Mouse (Mus musculus) heart, postnatal 10 days (tissue): ENCODE measurements at regions not wholly inside any gene's neighbourhood (a gene's known extent, or its start where the extent isn't known, plus 50 kb on each side); places are given as distances from the start of the nearest gene placed in this dataset.

Source experiments
- DNase-seq, 2 experiments: peaks; one replicate each; pipeline ENCODE4 v3.0.0; 2021
- intact Hi-C: fragments of 180-260 bp; cut with DNase I; formaldehyde crosslinking; loops from one replicate; pipeline ENCODE4 v1.15.1; 2025

DNA sequence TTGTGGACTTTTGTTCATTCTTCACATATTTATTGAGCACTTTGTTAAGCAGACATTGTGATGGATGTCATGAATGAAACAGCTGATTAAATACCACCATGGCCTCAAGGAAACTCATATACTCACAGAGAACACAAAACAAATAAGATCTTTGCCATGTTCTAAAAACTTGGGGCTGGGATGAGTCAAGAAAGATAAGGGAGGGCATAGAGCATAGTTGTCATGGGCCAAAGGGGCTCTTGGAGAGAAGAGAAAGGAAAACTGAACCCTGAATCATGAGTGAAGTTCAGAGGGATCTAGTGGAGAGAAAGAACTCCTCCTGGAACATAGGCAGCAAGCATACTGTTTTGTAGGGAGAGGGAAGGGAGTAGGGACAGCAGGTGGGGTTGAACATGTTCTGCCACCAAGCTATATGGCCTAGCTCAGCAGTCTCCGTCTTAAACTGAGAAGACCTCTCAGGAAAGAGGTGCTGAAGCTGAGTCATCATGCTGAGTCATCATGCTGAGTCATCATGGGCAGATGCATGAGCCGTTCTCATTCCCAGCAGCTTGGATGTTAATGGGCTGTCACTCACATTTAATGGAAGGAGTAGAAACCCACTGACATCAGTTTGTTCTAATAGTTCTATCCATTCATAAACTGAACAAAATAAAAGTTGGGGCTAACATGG, 69.6 kb downstream of the Cetn3 start:
- no peak for DNase-seq
- intact Hi-C loops = no loop called here

DNA sequence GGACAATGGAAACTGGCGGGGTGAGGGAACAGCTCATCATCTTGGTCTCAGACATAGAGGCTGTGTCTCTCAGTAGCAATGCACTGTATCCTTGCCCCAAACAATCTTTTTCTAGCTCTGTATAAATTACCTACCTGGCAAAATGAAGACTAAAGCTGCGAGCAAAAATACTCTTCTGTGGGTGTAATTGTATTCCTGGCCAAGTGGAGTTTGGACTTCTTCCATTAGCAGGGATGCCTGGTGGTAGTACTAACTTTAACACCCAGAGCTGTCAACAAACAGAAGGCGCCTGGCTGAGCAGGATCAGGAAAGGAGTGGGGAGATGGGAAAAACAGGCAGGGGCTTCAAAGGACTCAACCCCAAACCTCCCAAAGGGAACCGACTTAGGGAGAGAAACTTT, 73.2 kb downstream of the Cetn3 start:
- intact Hi-C loops = no loop called here
- peak; percentile 74 to 75 for DNase-seq

DNA sequence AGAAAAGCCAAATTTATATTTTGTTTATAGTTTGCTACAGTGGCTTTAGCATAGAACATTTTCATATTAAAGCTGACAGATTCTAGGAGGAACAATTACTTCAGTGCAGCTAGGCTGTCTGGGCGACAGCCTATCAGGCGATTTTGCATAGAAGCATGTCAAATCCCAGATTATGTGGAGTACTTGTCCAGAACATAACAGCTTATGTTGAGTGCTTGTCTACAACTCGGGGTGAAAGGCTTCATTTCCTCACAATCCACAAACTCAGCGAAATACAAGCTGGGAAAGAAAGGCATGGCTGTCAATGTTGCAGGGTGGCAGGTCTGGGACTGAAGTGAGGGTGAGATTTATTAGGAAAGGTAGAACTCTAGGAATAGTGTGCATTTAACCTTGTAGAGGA, 77.8 kb downstream of the Cetn3 start:
- intact Hi-C loops = no loop called here
- DNase-seq = peak in 1 of 2 experiments; percentile 17

DNA sequence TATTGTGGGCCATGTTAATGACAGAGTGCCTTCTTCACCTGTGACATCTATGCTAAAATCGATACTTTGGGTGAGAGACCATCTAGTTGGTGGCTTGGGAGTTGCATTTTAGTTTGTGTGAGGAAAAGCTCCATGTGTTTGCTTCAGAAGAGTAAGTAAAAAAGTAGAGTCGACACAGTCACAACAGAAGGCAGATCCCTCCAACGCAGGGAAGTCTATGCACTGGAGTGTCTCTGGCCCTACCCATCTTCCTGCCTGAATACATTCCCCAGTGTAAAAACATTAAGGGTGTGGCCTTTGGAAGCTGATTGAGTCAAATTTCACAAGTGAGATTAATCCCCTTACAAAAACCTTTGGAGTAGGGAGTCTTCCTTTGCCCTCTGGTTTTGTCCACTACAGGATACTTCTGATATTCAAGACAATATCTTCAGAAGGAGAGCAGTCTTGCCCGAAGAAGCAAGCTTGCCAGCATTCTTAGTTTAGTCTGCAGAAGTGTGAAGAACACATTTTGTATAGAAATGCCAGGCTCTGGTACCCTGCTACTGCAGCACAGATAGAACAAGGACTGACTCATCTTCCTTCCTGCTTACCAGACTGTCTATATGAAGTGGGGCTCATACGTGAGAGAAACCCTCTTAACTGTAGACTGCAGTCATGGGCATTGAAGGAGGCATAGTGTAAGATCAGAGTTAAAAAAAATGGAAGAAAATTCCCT, 79.2 kb downstream of the Cetn3 start:
- DNase-seq = no peak
- intact Hi-C loops = no loop called here

DNA sequence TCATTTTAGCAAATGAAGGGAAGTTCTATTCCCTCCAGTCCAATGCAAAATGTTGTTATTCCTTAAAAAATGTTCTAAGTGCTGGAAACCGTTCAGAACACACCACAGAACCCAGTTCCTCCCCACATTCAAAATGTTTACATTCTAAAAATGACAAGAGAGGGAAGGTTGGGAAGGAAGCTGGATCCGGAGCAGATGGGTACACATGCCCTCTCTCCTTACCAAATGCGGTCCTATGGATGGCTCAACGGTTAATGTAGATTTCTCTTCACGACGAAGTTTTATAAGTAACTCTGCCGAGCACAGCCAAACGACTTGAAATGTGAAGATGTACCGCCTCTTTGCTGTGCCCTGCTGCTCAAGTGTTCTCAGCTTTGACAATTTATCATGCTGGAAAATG, 88.3 kb downstream of the Cetn3 start:
- DNase-seq = no peak
- intact Hi-C loops = no loop called here

DNA sequence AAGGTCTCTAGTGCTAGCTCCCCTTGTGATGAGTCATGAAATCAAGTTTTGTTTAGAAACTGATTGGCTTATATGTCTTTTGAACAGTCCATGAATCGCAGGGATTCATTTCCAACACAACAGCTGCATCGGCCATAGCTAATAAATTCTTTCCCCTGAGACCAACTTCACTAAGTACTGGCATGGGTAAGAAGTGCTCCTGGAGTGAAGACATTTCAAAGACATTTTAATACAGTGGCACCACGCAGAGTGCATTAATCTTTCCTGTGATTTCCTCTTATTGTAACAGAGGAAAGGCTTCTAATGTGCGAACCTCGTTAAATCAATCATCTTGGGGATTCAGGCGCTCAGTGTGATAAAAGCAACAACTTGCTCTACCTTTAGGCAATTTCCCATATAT, 103.0 kb downstream of the Cetn3 start:
- intact Hi-C loops = no loop called here

DNA sequence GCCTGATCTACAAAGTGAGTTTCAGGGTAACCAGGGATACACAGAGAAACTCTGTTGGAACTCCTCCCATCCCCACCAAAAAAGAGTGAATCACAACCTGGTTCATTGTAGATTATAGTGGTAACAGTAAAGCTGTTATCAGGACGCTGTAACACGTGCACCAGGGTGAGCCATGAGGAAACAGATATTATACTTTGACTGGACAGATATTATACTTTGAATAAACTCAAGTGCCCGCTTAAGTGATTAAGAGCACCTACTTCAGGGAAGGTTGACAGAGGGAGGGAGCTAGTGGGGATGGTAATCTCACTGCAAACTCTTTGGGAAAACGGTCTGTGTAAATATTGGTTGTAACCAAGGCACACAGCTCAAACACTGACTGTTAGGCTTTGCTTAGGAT, 147.4 kb downstream of the Cetn3 start:
- no peak for DNase-seq
- intact Hi-C loops = loop anchor here (10.0 kb wide), 1 partner anchor 125 kb away; no protein-coding TSS in a partner anchor

More for the DNA sequence above, 103.0 kb downstream of the Cetn3 start:
- no peak for DNase-seq

DNA sequence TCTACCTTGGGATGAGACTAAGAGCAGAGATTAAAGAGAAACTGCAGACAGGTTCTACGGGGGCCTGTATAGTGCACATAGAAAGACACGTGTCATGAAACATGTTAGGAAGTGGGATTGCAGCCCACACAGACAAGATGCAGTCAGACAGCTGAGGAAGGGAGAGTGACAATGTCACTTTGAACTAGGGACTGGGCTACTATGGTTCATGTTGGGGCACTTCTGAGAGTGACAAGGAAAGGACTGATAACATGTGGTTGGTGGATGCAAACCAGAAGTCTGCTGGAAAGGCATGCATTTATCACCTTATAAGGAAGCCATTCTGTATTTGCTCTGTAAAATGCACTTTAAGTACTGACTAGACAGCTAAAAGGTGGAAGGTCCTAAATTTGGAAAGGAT, 148.3 kb downstream of the Cetn3 start:
- intact Hi-C loops = loop anchor here (10.0 kb wide), 1 partner anchor 126 kb away; no protein-coding TSS in a partner anchor
- no peak for DNase-seq

DNA sequence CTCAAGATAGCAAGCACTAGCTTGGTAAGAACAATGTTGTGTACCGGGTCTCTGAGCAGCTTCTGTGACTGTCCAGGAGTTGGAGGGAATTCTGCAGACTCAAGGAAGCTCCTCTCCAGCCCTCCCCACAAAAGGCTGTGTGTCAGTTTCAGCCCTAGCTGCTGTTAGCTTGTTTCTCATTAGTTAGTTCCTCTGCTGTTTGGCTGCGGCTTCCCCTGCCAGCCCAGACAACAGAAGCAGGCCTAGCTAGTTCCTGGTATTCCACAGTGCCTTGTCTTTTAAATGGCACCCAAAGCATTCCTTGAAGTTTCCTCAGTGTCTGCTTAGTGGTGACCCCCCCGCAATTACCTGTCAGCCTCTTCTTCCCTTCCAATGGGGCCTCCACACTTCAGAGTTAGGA, 154.2 kb downstream of the Cetn3 start:
- intact Hi-C loops = loop anchor here (10.0 kb wide), 1 partner anchor 132 kb away; no protein-coding TSS in a partner anchor
- no peak for DNase-seq

DNA sequence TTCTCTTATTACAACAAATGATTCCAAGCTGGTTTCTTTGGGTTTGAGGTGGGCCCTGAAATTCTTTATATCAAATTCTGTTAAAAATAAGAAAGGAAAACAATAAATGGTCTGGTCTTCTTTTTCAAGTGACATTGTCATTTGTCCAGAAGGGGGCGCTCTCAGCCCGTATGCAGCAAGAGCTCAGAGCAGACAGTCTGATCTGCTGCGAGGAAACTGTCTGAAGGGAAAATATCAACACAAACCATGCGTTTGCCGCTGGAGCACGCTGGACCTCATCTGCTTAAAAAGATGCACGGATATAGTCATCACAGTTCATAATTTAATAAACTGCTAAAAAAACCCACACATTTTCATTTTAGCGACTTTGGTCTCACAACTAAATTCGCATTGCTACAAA, 161.2 kb downstream of the Cetn3 start:
- peak; percentile 82 to 91 for DNase-seq
- intact Hi-C loops = loop anchor here (1.0 to 10.0 kb wide), 3 partner anchors 411 to 1711 kb away; no protein-coding TSS in a partner anchor

DNA sequence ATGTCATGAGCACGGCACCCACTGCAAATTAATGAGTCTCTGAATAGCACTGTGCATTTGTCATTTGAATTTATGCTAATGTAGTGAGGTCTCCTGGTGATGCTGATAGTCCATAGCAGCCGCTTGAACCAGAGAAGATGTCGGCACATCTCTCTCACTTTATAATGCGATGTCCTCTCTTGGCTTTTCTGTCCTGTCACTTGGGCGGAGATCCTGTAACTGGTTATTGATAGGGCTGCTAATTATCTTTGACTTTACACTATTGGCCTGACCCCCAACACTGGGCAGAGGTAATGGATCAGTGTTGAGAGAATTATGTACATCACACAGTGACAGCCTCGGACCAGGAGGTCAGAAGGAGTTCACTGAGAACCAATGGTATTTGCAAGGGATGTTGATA, 161.6 kb downstream of the Cetn3 start:
- no peak for DNase-seq
- intact Hi-C loops = loop anchor here (1.0 to 10.0 kb wide), 3 partner anchors 410 to 1711 kb away; no protein-coding TSS in a partner anchor

DNA sequence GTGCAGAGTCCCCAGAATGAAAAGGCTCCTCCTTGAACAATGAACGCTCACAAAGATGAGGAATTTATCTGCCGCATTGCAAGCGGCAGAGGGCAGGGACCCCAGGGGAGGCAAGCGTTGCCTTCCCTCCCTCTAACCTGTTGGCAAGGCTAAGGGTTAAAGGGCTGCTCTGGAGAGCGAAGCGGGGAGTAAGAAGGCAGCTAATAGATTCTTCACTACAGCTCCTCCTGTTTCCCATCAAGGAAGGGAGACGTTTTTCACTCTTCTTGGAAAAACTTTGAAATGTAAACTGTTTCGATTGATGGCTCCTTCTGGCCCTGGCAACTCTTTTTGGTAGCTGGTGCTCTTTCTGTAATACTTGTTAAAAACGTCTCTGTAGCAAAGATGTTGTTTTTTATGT, 162.9 kb downstream of the Cetn3 start:
- intact Hi-C loops = loop anchor here (10.0 kb wide), 1 partner anchor 409 kb away; no protein-coding TSS in a partner anchor
- DNase-seq = no peak

DNA sequence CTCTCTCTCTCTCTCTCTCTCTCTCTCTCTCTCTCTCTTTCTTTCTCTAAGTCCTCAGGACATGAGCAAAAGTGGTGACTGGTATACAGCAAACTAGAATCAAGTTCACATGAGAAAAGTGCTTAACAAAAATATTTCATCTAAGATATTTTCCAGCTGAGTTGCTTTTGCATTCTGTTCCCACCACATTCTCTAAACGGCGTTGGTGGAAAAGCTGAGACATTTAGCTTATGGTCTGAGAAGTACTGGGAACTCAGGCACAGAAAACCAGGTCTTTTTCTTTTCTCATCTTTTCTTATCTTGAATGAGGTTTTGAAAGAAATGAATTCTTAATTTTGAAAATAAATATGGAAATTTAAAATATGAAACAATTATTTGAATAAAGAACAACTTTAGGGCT, 182.6 kb downstream of the Cetn3 start:
- no peak for DNase-seq
- intact Hi-C loops = no loop called here

DNA sequence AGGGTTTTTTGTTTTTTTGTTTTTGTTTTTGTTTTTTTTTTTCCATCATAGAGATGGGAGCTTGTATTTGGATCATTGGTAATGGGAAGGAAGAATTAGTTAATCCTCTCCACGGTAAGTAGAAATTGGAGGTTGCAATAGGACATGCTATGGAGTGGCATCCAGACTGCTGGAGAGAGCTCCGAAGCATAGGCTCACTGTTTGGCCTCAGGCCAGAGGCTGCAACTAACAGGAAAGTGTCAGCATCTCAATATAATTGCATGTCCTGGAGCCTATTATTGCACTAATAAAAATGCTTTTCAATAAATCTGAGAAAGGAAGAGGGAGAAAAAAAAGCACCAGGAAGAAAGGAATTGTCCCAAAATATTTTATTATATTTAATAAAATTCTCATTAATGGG, 193.0 kb downstream of the Cetn3 start:
- intact Hi-C loops = no loop called here
- no peak for DNase-seq

DNA sequence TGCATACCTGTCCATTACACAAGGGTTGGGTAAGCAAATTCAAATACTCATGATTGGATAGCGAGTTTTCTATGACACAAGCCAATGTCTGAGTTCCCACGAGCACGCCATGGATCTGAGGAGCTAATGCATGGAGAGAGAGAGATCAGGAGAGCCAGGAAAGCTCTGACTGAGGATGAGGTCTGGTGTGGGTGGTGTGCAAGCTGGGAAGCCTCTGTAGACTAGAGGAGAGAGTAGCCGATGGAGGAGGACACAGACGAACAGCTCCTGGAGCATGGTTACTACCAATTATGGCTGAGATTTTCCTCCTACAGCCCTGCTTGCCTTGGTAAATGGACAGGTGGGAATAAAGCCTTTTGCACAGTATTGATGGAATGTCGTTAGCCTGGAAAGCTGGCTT, 195.1 kb downstream of the Cetn3 start:
- no peak for DNase-seq
- intact Hi-C loops = no loop called here

DNA sequence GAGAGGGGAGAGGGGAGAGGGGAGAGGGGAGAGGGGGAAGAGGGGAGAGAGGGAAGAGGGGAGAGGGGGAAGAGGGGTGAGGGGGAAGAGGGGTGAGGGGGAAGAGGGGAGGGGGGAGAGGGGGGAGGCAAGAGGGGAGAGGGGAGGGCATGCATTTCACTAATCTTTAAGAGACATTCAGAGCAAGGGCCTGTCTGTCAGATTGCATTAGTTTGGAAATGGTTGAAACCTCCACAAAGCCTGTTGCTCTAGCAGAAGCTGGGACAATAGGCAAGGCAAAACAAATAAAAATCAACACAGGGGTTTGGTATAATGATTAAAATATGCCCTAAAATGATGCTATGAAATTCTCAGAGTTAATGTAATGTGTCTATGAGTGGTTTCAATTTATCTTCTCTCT, 196.4 kb downstream of the Cetn3 start:
- no peak for DNase-seq
- intact Hi-C loops = no loop called here

DNA sequence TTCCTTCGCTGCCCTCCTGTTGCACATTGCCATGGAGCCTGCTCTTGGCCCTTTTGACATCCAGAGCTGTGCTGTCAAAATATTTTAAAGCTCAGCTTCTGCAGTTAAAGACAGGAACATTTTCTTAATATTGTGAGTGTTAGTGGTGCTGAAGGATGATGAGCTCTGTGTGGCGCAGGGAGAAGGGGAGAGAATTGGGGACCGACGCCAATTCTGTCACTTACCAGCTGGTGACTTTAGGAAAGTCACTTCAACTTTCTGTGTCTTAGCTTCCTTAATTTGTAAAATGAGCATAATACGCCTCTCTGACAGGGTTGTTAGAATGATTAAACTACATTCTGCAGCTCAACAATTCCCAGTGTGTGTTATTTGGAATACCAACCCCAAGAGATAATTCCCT, 197.2 kb downstream of the Cetn3 start:
- intact Hi-C loops = no loop called here

DNA sequence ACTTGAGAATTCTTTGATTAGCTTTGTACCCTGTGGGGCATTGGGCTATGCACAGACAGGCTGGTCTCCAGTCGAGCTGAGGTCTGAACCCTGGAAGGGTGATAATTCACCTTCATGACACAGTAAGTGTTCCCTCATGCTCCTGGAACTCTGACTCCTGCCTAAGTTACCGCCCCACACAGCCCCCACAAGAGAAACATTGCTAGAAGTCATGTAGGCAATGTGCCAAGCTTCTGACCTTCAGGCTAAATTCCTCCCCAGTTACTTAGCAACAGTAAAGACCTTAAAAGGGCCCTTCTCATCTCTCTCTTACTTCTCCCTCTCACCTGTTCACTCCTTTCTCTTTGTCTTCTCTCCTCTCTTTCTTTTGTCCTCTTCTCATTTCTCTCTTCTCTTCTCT, 199.6 kb downstream of the Cetn3 start:
- intact Hi-C loops = no loop called here
- DNase-seq = peak; percentile 2 to 6

More for the DNA sequence above, 197.2 kb downstream of the Cetn3 start:
- DNase-seq = no peak

DNA sequence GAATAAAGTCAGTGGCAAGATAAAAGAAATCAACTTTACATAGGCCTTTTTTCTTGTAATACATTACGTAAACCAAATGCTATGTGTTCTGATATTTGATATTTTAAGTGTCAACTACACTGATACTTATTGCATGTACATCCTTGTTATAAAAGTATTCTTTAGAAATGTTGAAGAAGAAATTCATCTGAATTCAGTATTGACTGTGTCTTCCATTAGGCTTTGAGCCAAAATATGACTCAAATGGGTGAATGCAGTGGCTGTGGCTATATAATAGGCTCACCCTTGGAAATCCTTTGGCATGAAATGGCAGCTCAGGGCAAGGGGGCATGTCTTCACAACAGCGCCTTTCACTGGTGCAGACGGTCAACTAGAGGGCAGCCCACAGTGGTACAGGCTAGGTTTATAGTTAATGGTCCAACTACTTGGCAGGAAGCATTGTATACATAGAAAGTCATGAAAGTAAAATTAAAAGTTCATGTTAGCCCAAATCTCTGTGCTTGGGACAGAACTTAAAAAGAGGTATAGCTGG, 217.9 kb downstream of the Cetn3 start:
- DNase-seq = no peak
- intact Hi-C loops = no loop called here

DNA sequence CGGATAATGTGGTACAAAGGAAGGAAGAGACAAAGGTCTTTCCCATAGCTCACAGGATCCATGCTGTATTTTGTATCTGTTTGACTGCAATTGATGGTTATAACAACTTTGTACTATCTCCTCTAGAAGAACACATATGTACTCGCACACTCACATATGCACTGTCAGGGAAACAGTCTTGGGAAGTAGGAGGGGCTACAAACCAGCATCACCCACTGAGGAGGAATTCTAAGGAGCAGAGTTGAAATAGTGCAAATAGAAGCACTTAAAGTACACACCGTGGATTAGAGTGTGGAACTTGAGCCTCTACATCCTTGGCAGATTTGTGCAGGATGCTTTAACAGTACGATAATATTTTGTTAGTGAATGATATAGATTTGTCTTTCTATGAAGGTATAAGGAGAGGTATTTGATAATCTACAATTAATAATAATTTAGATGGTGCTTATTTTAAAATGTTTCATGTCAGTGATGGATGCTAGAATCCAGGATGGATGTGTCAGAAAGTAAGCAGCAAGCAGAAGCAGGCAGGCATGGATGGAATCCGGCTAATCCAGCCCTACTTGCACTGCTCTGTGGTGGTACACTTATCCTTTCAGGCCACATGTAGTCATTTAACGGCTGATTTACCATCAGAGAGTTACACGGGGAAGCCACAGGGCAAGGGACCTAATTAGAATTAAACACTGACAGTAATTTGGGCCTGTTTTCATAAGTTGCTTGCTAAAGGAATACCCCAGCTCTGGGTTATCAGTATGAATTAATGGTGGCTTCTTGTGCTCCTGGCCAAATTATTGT, 223.3 kb downstream of the Cetn3 start:
- DNase-seq = no peak
- intact Hi-C loops = no loop called here

DNA sequence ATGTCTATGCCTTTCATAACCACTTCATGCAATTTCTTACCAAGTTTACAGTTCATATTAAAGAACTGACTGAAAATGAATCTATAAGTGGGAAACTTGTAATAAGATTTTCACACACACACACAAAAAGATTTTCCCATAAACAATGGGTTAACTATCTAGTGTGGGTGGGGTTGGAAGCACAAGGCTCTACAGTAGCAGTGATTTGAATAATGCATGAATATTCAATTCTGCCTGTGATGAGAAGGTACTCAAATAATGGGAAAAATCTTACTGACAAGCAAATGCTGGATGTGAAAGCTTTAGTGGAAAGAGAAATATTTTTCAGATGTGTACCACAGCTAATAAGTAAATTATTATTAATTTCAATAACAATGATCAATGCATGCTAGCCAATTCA, 224.3 kb downstream of the Cetn3 start:
- no peak for DNase-seq
- intact Hi-C loops = no loop called here
